Mouse (Mus musculus) hindbrain, embryonic 11.5 days (tissue): ENCODE data around the gene Lamtor1. TPM values are rescaled to one million over a fixed set of nuclear protein-coding genes. Genes with fewer than 3 reads are reported as not detected.

ENCODE experiments used
- polyA plus RNA-seq: library from polyadenylated mRNA; unstranded; fragments of >200 nt; fragmentation: Nextera tagmentation; extraction: Ambion mirVana; gene quantifications from 2 replicates; pipeline ENCODE4 v1.2.1, GENCODE M21; 2014

Lamtor1 gene
- polyA plus RNA-seq, 1 experiment from 2014 or later, result 127 TPM

Other genes with a start within 250 kb of the Lamtor1 start
- 29.4 and 34.1 TPM in 2 replicates for gene Clpb, start 242.3 kb upstream of the Lamtor1 start, polyA plus RNA-seq
- gene Phox2a, start 87.6 kb upstream of the Lamtor1 start, polyA plus RNA-seq, result 5.2 and 6.3 TPM in 2 replicates
- gene Inppl1, start 67.7 kb upstream of the Lamtor1 start, polyA plus RNA-seq, result 22.5 and 25.2 TPM in 2 replicates
- gene Folr2, start 48.7 kb upstream of the Lamtor1 start, polyA plus RNA-seq, result 0.73 and 2.1 TPM in 2 replicates
- 90.2 and 91.3 TPM in 2 replicates for gene Anapc15, start 42.2 kb upstream of the Lamtor1 start, polyA plus RNA-seq
- gene Folr1, start 35.1 kb upstream of the Lamtor1 start, polyA plus RNA-seq, result 11.5 and 12.1 TPM in 2 replicates
- gene Tomt, start 455 bp downstream of the Lamtor1 start, polyA plus RNA-seq, result 0.48 and 0.89 TPM in 2 replicates
- 11.4 and 12.2 TPM in 2 replicates for gene Lrrc51, start 28.0 kb downstream of the Lamtor1 start, polyA plus RNA-seq
- 86.9 and 88.9 TPM in 2 replicates for gene Numa1, start 28.2 kb downstream of the Lamtor1 start, polyA plus RNA-seq
- 3.1 and 4.4 TPM in 2 replicates for gene Il18bp, start 112.8 kb downstream of the Lamtor1 start, polyA plus RNA-seq
- gene Rnf121, start 159.6 kb downstream of the Lamtor1 start, polyA plus RNA-seq, result 27.1 and 29.8 TPM in 2 replicates
- 19.5 and 23.3 TPM in 2 replicates for gene Xndc1, start 159.6 kb downstream of the Lamtor1 start, polyA plus RNA-seq
- 1.0 and 2.0 TPM in 2 replicates for gene Xntrpc, start 159.8 kb downstream of the Lamtor1 start, polyA plus RNA-seq
- gene Trpc2, start 177.2 kb downstream of the Lamtor1 start, polyA plus RNA-seq, result 0.28 and 0.42 TPM in 2 replicates
- 0.88 and 0.96 TPM in 2 replicates for gene Art1, start 195.8 kb downstream of the Lamtor1 start, polyA plus RNA-seq
- 2.2 and 2.3 TPM in 2 replicates for gene Art5, start 203.6 kb downstream of the Lamtor1 start, polyA plus RNA-seq
- gene Chrna10, start 210.9 kb downstream of the Lamtor1 start, polyA plus RNA-seq, result not detected in 2 replicates